Mouse (Mus musculus): ENCODE measurements around the gene Ltb4r2. TPM values are rescaled to one million over a fixed set of nuclear protein-coding genes. Genes with fewer than 3 reads are reported as not detected.
A peak's percentile ranks its signal among the peaks of the same experiment; 100 is the strongest.

The Ltb4r2 gene
- total and polyA plus RNA-seq, 2 experiments from 2014 or later, result 0.16 to 0.78 TPM

GRCm38 (mm10) chr14:55777176-55777575 is 15.9 kb downstream of the Ltb4r2 start:
- 44% methylated on average over 3 of the region's 3 CpGs for WGBS
- TF ChIP-seq CTCF (IDR thresholded peaks at IDR 0.05; ENCODE audit: low read depth), result no peak

GRCm38 (mm10) chr14:55777806-55778205 is 16.6 kb downstream of the Ltb4r2 start:
- no peak for DNase-seq (ENCODE audit: low spot score)

More at GRCm38 (mm10) chr14:55777176-55777575, 15.9 kb downstream of the Ltb4r2 start:
- no peaks in the 10 kb centered on the region for H3K9me3 ChIP-seq (ENCODE audit: low read length)
- no peaks in the 10 kb centered on the region for H3K36me3 ChIP-seq (ENCODE audit: insufficient read depth, low read length)
- no peak for DNase-seq (ENCODE audit: low spot score)
- no peak overlapping the region for H3K27ac ChIP-seq
- peaks cover 8% of the 10 kb centered on the region for H3K27me3 ChIP-seq (ENCODE audit: insufficient read depth, low read length)
- no peak overlapping the region for H3K4me3 ChIP-seq (ENCODE audit: low read length)
- H3K4me2 ChIP-seq (ENCODE audit: low read depth, low read length), result no peak overlapping the region
- H3K9ac ChIP-seq (replicated peaks; ENCODE audit: low read length), result no peak overlapping the region
- ATAC-seq, result no peak
- no peaks in the 10 kb centered on the region for H3K4me1 ChIP-seq (ENCODE audit: insufficient read depth, low read length)

GRCm38 (mm10) chr14:55778686-55779085 is 17.5 kb downstream of the Ltb4r2 start:
- H3K9me3 ChIP-seq (ENCODE audit: low read length), result no peaks in the 10 kb centered on the region
- TF ChIP-seq CTCF (IDR thresholded peaks at IDR 0.05; ENCODE audit: low read depth), result no peak
- WGBS, result 90% methylated on average over 15 of the region's 15 CpGs
- no peak overlapping the region for H3K27ac ChIP-seq
- ATAC-seq, result no peak
- H3K36me3 ChIP-seq (ENCODE audit: insufficient read depth, low read length), result no peaks in the 10 kb centered on the region
- no peak for DNase-seq (ENCODE audit: low spot score)
- H3K4me3 ChIP-seq (ENCODE audit: low read length), result no peak overlapping the region
- H3K27me3 ChIP-seq (ENCODE audit: insufficient read depth, low read length), result peaks cover 21% of the 10 kb centered on the region
- peaks cover 9% of the 10 kb centered on the region; the same call in 1 of the 2 replicates for H3K4me1 ChIP-seq (ENCODE audit: insufficient read depth, low read length)
- no peak overlapping the region for H3K9ac ChIP-seq (replicated peaks; ENCODE audit: low read length)
- no peak overlapping the region for H3K4me2 ChIP-seq (ENCODE audit: low read depth, low read length)

More at GRCm38 (mm10) chr14:55777806-55778205, 16.6 kb downstream of the Ltb4r2 start:
- no peak for TF ChIP-seq CTCF (IDR thresholded peaks at IDR 0.05; ENCODE audit: low read depth)
- no peak overlapping the region for H3K9ac ChIP-seq (replicated peaks; ENCODE audit: low read length)
- H3K4me2 ChIP-seq (ENCODE audit: low read depth, low read length), result no peak overlapping the region
- H3K4me3 ChIP-seq (ENCODE audit: low read length), result no peak overlapping the region
- 0 out of 2 replicates have a peak, but pooled peaks cover 2% of the 10 kb centered on the region for H3K4me1 ChIP-seq (ENCODE audit: insufficient read depth, low read length)
- no peak overlapping the region for H3K27ac ChIP-seq
- peaks cover 14% of the 10 kb centered on the region for H3K27me3 ChIP-seq (ENCODE audit: insufficient read depth, low read length)
- 89% methylated on average over 11 of the region's 11 CpGs for WGBS
- ATAC-seq, result no peak
- no peaks in the 10 kb centered on the region for H3K9me3 ChIP-seq (ENCODE audit: low read length)
- no peaks in the 10 kb centered on the region for H3K36me3 ChIP-seq (ENCODE audit: insufficient read depth, low read length)

GRCm38 (mm10) chr14:55779656-55780055 is 18.4 kb downstream of the Ltb4r2 start:
- peaks cover 30% of the 10 kb centered on the region for H3K27me3 ChIP-seq (ENCODE audit: insufficient read depth, low read length)
- no peak; the same call in 1 of the 2 replicates for ATAC-seq
- WGBS, result 69% methylated on average over 16 of the region's 16 CpGs
- H3K4me3 ChIP-seq (ENCODE audit: low read length), result no peak overlapping the region
- peaks cover 9% of the 10 kb centered on the region; the same call in 1 of the 2 replicates for H3K4me1 ChIP-seq (ENCODE audit: insufficient read depth, low read length)
- H3K9me3 ChIP-seq (ENCODE audit: low read length), result no peaks in the 10 kb centered on the region
- no peak overlapping the region for H3K9ac ChIP-seq (replicated peaks; ENCODE audit: low read length)
- no peak overlapping the region for H3K27ac ChIP-seq
- TF ChIP-seq CTCF (IDR thresholded peaks at IDR 0.05; ENCODE audit: low read depth), result no peak
- DNase-seq (ENCODE audit: low spot score), result no peak
- no peaks in the 10 kb centered on the region for H3K36me3 ChIP-seq (ENCODE audit: insufficient read depth, low read length)
- no peak overlapping the region for H3K4me2 ChIP-seq (ENCODE audit: low read depth, low read length)

- H3K36me3 ChIP-seq (ENCODE audit: insufficient read depth, low read length), result no peaks in the 10 kb centered on the region
- no peaks in the 10 kb centered on the region for H3K9me3 ChIP-seq (ENCODE audit: low read length)
- peaks cover 37% of the 10 kb centered on the region for H3K27me3 ChIP-seq (ENCODE audit: insufficient read depth, low read length)
- DNase-seq (ENCODE audit: low spot score), result no peak
- H3K4me2 ChIP-seq (ENCODE audit: low read depth, low read length), result peak overlapping the region; percentile 47; the same call in 1 of the 2 replicates
- 82% methylated on average over 11 of the region's 11 CpGs for WGBS
- H3K9ac ChIP-seq (replicated peaks; ENCODE audit: low read length), result no peak overlapping the region
- H3K4me1 ChIP-seq (ENCODE audit: insufficient read depth, low read length), result peaks cover 9% of the 10 kb centered on the region; the same call in 1 of the 2 replicates
- no peak for TF ChIP-seq CTCF (IDR thresholded peaks at IDR 0.05; ENCODE audit: low read depth)
- H3K4me3 ChIP-seq (ENCODE audit: low read length), result no peak overlapping the region
- H3K27ac ChIP-seq, result no peak overlapping the region
- no peak for ATAC-seq
These were observed 19.5 kb downstream of the Ltb4r2 start for GRCm38 (mm10) chr14:55780736-55781135.

GRCm38 (mm10) chr14:55781310-55781709 is 20.1 kb downstream of the Ltb4r2 start:
- peak; percentile 83 for ATAC-seq
- H3K4me2 ChIP-seq (ENCODE audit: low read depth, low read length), result peak overlapping the region; percentile 47
- DNase-seq (ENCODE audit: low spot score), result peak; percentile 92
- 15% methylated on average over 14 of the region's 14 CpGs for WGBS
- H3K36me3 ChIP-seq (ENCODE audit: insufficient read depth, low read length), result no peaks in the 10 kb centered on the region
- no peaks in the 10 kb centered on the region for H3K9me3 ChIP-seq (ENCODE audit: low read length)
- H3K4me3 ChIP-seq (ENCODE audit: low read length), result peak overlapping the region; percentile 21
- H3K4me1 ChIP-seq (ENCODE audit: insufficient read depth, low read length), result peaks cover 9% of the 10 kb centered on the region; the same call in 1 of the 2 replicates
- peak; percentile 99 for TF ChIP-seq CTCF (IDR thresholded peaks at IDR 0.05; ENCODE audit: low read depth)
- H3K27ac ChIP-seq, result no peak overlapping the region
- no peak overlapping the region for H3K9ac ChIP-seq (replicated peaks; ENCODE audit: low read length)
- peaks cover 42% of the 10 kb centered on the region for H3K27me3 ChIP-seq (ENCODE audit: insufficient read depth, low read length)

GRCm38 (mm10) chr14:55782361-55782960 is 21.2 kb downstream of the Ltb4r2 start:
- H3K36me3 ChIP-seq (ENCODE audit: insufficient read depth, low read length), result no peaks in the 10 kb centered on the region
- no peak for TF ChIP-seq CTCF (IDR thresholded peaks at IDR 0.05; ENCODE audit: low read depth)
- H3K27ac ChIP-seq, result no peak overlapping the region
- no peak overlapping the region; the same call in 1 of the 2 replicates for H3K4me3 ChIP-seq (ENCODE audit: low read length)
- H3K9me3 ChIP-seq (ENCODE audit: low read length), result no peaks in the 10 kb centered on the region
- no peak overlapping the region for H3K9ac ChIP-seq (replicated peaks; ENCODE audit: low read length)
- H3K27me3 ChIP-seq (ENCODE audit: insufficient read depth, low read length), result peaks cover 51% of the 10 kb centered on the region
- H3K4me1 ChIP-seq (ENCODE audit: insufficient read depth, low read length), result peaks cover 9% of the 10 kb centered on the region; the same call in 1 of the 2 replicates
- DNase-seq (ENCODE audit: low spot score) (no peak), ATAC-seq (no peak)
- peak overlapping the region; percentile 57 for H3K4me2 ChIP-seq (ENCODE audit: low read depth, low read length)
- WGBS, result 52% methylated on average over 9 of the region's 9 CpGs

Measured in hindbrain, postnatal 0 days (tissue).